Mouse (Mus musculus) G1E (cell line): ENCODE data around the gene Hdhd5. TPM values are rescaled to one million over a fixed set of nuclear protein-coding genes. Genes with fewer than 3 reads are reported as not detected.

ENCODE experiments used
- ATAC-seq: 2 replicates; pipeline ENCODE4 v1.8.0; 2016; ENCODE audit warnings: mild to moderate bottlenecking; ENCODE audit not compliant: insufficient number of reproducible peaks, poor library complexity, low FRiP score, severe bottlenecking; ENCODE audit errors: extremely low read depth
- DNase-seq: peaks from one replicate; pipeline ENCODE4 v3.0.0; 2012; ENCODE audit warnings: low spot score
- H3K27me3 ChIP-seq: 2 replicates; pipeline ENCODE4 v1.6.1; 2012; ENCODE audit warnings: mild to moderate bottlenecking, low read length, inconsistent platforms; ENCODE audit not compliant: insufficient read depth
- H3K36me3 ChIP-seq: replicated peaks from 2 replicates; pipeline ENCODE3; 2012; ENCODE audit warnings: mild to moderate bottlenecking, inconsistent platforms
- H3K4me1 ChIP-seq: 2 replicates; pipeline ENCODE4 v1.6.1; 2012; ENCODE audit warnings: low read depth, low read length, inconsistent platforms, mixed read lengths; ENCODE audit not compliant: insufficient read depth
- H3K4me3 ChIP-seq: 2 replicates; pipeline ENCODE4 v1.5.1; 2012; ENCODE audit warnings: low read depth, mild to moderate bottlenecking, inconsistent platforms, low read length, moderate library complexity, mixed read lengths
- H3K9me3 ChIP-seq: replicated peaks from 2 replicates; pipeline ENCODE4 v1.6.1; 2012; ENCODE audit warnings: inconsistent platforms
- CTCF ChIP-seq: IDR thresholded peaks from 2 replicates; pipeline ENCODE4 v1.5.1; 2012; ENCODE audit warnings: low read depth, low read length, inconsistent platforms, mixed read lengths
- GATA1 ChIP-seq: IDR thresholded peaks from 2 replicates; pipeline ENCODE4 v1.6.1; 2012; ENCODE audit warnings: borderline replicate concordance, low read length, inconsistent platforms, mixed read lengths
- GATA2 ChIP-seq: IDR thresholded peaks from 2 replicates; pipeline ENCODE4 v1.6.1; 2012; ENCODE audit warnings: low read depth, low read length, inconsistent platforms, borderline replicate concordance
- POLR2AphosphoS5 ChIP-seq: IDR thresholded peaks from 2 replicates; pipeline ENCODE4 v1.6.1; 2012; ENCODE audit warnings: low read depth, low read length, inconsistent platforms; ENCODE audit not compliant: insufficient replicate concordance
- TAL1 ChIP-seq: conservative IDR thresholded peaks from 2 replicates; pipeline ENCODE4 v1.6.1; 2012; ENCODE audit warnings: low read depth, low read length, inconsistent platforms, mixed read lengths
- polyA plus RNA-seq: library from polyadenylated mRNA; stranded (reverse); fragments of >175 nt; gene quantifications from 2 replicates; pipeline ENCODE4 v1.2.3, GENCODE M21; 2012
- total RNA-seq, 2 experiments: library from RNA; stranded (forward) in 1 of 2; stranded (reverse) in 1 of 2; fragments of 200-1000 nt in 1 of 2; fragments of >200 nt in 1 of 2; fragmentation: Nextera tagmentation in 1 of 2; gene quantifications; 2 replicates each; pipeline ENCODE4 v1.2.3; 2014 to 2017

The Hdhd5 gene
- total and polyA plus RNA-seq, 3 experiments, result 10.0 to 12.8 (median 10.5) TPM

- Histone ChIP-seq H3K4me1 (peaks cover 12% of the 10 kb centered on the region), H3K36me3 (no peaks in the 10 kb centered on the region), H3K27me3 (peaks cover 18% of the 10 kb centered on the region; the same call in 1 of the 2 replicates), H3K9me3 (no peaks in the 10 kb centered on the region), H3K4me3 (peak overlapping the region; percentile 59; the same call in 1 of the 2 replicates)
- peak; percentile 78 for DNase-seq
- peak; percentile 54 for ATAC-seq
- no peak for TF ChIP-seq GATA1
- TF ChIP-seq CTCF, result peak; percentile 93
These were observed 8.1 kb upstream of the Hdhd5 start for GRCm38 (mm10) chr6:120539132-120539759.

GRCm38 (mm10) chr6:120536337-120536736 lies 5.2 kb upstream of the Hdhd5 start:
- H3K27me3 ChIP-seq, result peaks cover 23% of the 10 kb centered on the region
- H3K9me3 ChIP-seq, result no peaks in the 10 kb centered on the region
- no peak for DNase-seq
- ATAC-seq, result no peak
- peaks cover 22% of the 10 kb centered on the region for H3K4me1 ChIP-seq
- H3K36me3 ChIP-seq, result no peaks in the 10 kb centered on the region
- TF ChIP-seq CTCF (no peak), POLR2AphosphoS5 (no peak), TAL1 (no peak), GATA1 (no peak), GATA2 (no peak)
- H3K4me3 ChIP-seq, result no peak overlapping the region

- ATAC-seq (no peak), DNase-seq (no peak)
- TF ChIP-seq GATA1 (no peak), CTCF (no peak), GATA2 (no peak), TAL1 (no peak), POLR2AphosphoS5 (no peak)
- Histone ChIP-seq H3K36me3 (peaks cover 14% of the 10 kb centered on the region), H3K4me3 (no peak overlapping the region), H3K9me3 (no peaks in the 10 kb centered on the region), H3K4me1 (peaks cover 35% of the 10 kb centered on the region), H3K27me3 (peaks cover 13% of the 10 kb centered on the region)
These were observed 1.5 kb upstream of the Hdhd5 start for GRCm38 (mm10) chr6:120532594-120532993.

- no peak for ATAC-seq
- Histone ChIP-seq H3K36me3 (peaks cover 33% of the 10 kb centered on the region), H3K4me1 (peaks cover 38% of the 10 kb centered on the region), H3K27me3 (peaks cover 5% of the 10 kb centered on the region; the same call in 1 of the 2 replicates), H3K9me3 (no peaks in the 10 kb centered on the region), H3K4me3 (no peak overlapping the region)
- TF ChIP-seq POLR2AphosphoS5 (no peak), GATA1 (no peak), CTCF (no peak), GATA2 (no peak), TAL1 (no peak)
- no peak for DNase-seq
These were observed 2.0 kb downstream of the Hdhd5 start for GRCm38 (mm10) chr6:120529123-120529522.

GRCm38 (mm10) chr6:120524796-120525195 lies 6.3 kb downstream of the Hdhd5 start:
- Histone ChIP-seq H3K4me3 (no peak overlapping the region), H3K27me3 (no peaks in the 10 kb centered on the region), H3K4me1 (peaks cover 14% of the 10 kb centered on the region), H3K36me3 (peaks cover 73% of the 10 kb centered on the region), H3K9me3 (no peaks in the 10 kb centered on the region)
- ATAC-seq (no peak), DNase-seq (no peak)
- no peak for TF ChIP-seq CTCF
- no peak for TF ChIP-seq TAL1
- TF ChIP-seq GATA2, result no peak
- TF ChIP-seq POLR2AphosphoS5, result no peak
- no peak for TF ChIP-seq GATA1

- DNase-seq (no peak), ATAC-seq (no peak)
- no peak for TF ChIP-seq CTCF
- TF ChIP-seq GATA2, result no peak
- no peak for TF ChIP-seq POLR2AphosphoS5
- TF ChIP-seq GATA1, result no peak
- no peak for TF ChIP-seq TAL1
- Histone ChIP-seq H3K9me3 (no peaks in the 10 kb centered on the region), H3K4me3 (no peak overlapping the region), H3K27me3 (no peaks in the 10 kb centered on the region), H3K4me1 (peaks cover 9% of the 10 kb centered on the region), H3K36me3 (peaks cover 85% of the 10 kb centered on the region)
These were observed 11.5 kb downstream of the Hdhd5 start for GRCm38 (mm10) chr6:120519647-120520046.
